Mouse (Mus musculus) T-cell, adult 2 months (primary cell): ENCODE measurements around the gene Smim12.

Experiments
- DNase-seq: peaks from one replicate; pipeline ENCODE4 v3.0.0; 2022; ENCODE audit warnings: low spot score

Gene Smim12

GRCm38 (mm10) chr4:127235742-127236487, 7.7 kb upstream of the Smim12 start:
- DNase-seq = peak; percentile 78

- no peak for DNase-seq
These were observed 7.0 kb upstream of the Smim12 start for GRCm38 (mm10) chr4:127236631-127237030.

- no peak for DNase-seq
These were observed 6.3 kb upstream of the Smim12 start for GRCm38 (mm10) chr4:127237271-127237670.

- peak; percentile 27 for DNase-seq
These were observed 888 bp upstream of the Smim12 start for GRCm38 (mm10) chr4:127242696-127243095.

GRCm38 (mm10) chr4:127243953-127244352, 369 bp downstream of the Smim12 start:
- no peak for DNase-seq

- DNase-seq = peak; percentile 91
These were observed 6.2 kb downstream of the Smim12 start for GRCm38 (mm10) chr4:127249701-127250349.

- no peak for DNase-seq
These were observed 8.5 kb downstream of the Smim12 start for GRCm38 (mm10) chr4:127251963-127252585.

- no peak for DNase-seq
These were observed 13.2 kb downstream of the Smim12 start for GRCm38 (mm10) chr4:127256739-127257138.

GRCm38 (mm10) chr4:127258186-127258897, 14.8 kb downstream of the Smim12 start:
- no peak for DNase-seq

GRCm38 (mm10) chr4:127261601-127262000, 18.0 kb downstream of the Smim12 start:
- DNase-seq = no peak

GRCm38 (mm10) chr4:127263438-127264182, 20.0 kb downstream of the Smim12 start:
- DNase-seq = no peak

- DNase-seq = no peak
These were observed 20.6 kb downstream of the Smim12 start for GRCm38 (mm10) chr4:127264183-127264554.

GRCm38 (mm10) chr4:127278451-127279001, 34.9 kb downstream of the Smim12 start:
- no peak for DNase-seq

- DNase-seq = no peak
These were observed 35.7 kb downstream of the Smim12 start for GRCm38 (mm10) chr4:127279241-127279640.

GRCm38 (mm10) chr4:127286907-127287306, 43.3 kb downstream of the Smim12 start:
- DNase-seq = no peak

GRCm38 (mm10) chr4:127289039-127289548, 45.5 kb downstream of the Smim12 start:
- DNase-seq = no peak

- no peak for DNase-seq
These were observed 49.0 kb downstream of the Smim12 start for GRCm38 (mm10) chr4:127292631-127293030.
